Mouse (Mus musculus) midbrain, embryonic 13.5 days (tissue): Measurements from ENCODE around the gene Oas1c. TPM values are rescaled to one million over a fixed set of nuclear protein-coding genes. Genes with fewer than 3 reads are reported as not detected.
"Not testable (repeated sequence)": the region's sequence is repeated elsewhere in the genome, so short reads cannot be mapped to it uniquely, and the experiment has no call there.

ENCODE experiments used
- ATAC-seq: fragments of 200-750 bp; cut with Nextera tagmentation; 2 replicates; pipeline ENCODE4 v1.8.0; 2017; ENCODE audit warnings: mild to moderate bottlenecking, moderate TSS enrichment, moderate library complexity
- H3K27ac ChIP-seq: fragments of 300-500 bp; sonication (generic); 2 replicates; pipeline ENCODE4 v1.5.1; 2015; ENCODE audit warnings: inconsistent platforms, mild to moderate bottlenecking, moderate library complexity
- H3K27me3 ChIP-seq: fragments of 300-500 bp; sonication (generic); 2 replicates; pipeline ENCODE4 v1.6.1; 2015; ENCODE audit warnings: mild to moderate bottlenecking, inconsistent platforms
- H3K36me3 ChIP-seq: fragments of 300-500 bp; sonication (generic); 2 replicates; pipeline ENCODE4 v1.6.1; 2015; ENCODE audit warnings: mild to moderate bottlenecking, inconsistent platforms
- H3K4me1 ChIP-seq: fragments of 300-500 bp; sonication (generic); replicated peaks from 2 replicates; pipeline ENCODE4 v1.6.1; 2015; ENCODE audit warnings: inconsistent platforms
- H3K4me2 ChIP-seq: fragments of 300-500 bp; sonication (generic); replicated peaks from 2 replicates; pipeline ENCODE4 v1.6.1; 2015; ENCODE audit warnings: moderate library complexity, mild to moderate bottlenecking, inconsistent platforms
- H3K4me3 ChIP-seq: fragments of 300-500 bp; sonication (generic); replicated peaks from 2 replicates; pipeline ENCODE4 v1.5.1; 2015; ENCODE audit warnings: mild to moderate bottlenecking, inconsistent platforms
- H3K9ac ChIP-seq: fragments of 300-500 bp; sonication (generic); replicated peaks from 2 replicates; pipeline ENCODE4 v1.6.1; 2015; ENCODE audit warnings: mild to moderate bottlenecking, inconsistent platforms
- H3K9me3 ChIP-seq: fragments of 300-500 bp; sonication (generic); 2 replicates; pipeline ENCODE4 v1.6.1; 2016; ENCODE audit warnings: mild to moderate bottlenecking, inconsistent platforms
- WGBS: fragments of 180-500 bp; shearing (Covaris S2); methylation state at CpG from one replicate; pipeline ENCODE4 v1.1.7; 2015; 5-methylcytosine and 5-hydroxymethylcytosine counted together
- polyA plus RNA-seq: library from polyadenylated mRNA; unstranded; fragments of >200 nt; fragmentation: Nextera tagmentation; extraction: Ambion mirVana; gene quantifications from 2 replicates; pipeline ENCODE4 v1.2.1, GENCODE M21; 2015

Oas1c gene
- polyA plus RNA-seq, 1 experiment from 2014 or later, result 0.20 TPM

DNA sequence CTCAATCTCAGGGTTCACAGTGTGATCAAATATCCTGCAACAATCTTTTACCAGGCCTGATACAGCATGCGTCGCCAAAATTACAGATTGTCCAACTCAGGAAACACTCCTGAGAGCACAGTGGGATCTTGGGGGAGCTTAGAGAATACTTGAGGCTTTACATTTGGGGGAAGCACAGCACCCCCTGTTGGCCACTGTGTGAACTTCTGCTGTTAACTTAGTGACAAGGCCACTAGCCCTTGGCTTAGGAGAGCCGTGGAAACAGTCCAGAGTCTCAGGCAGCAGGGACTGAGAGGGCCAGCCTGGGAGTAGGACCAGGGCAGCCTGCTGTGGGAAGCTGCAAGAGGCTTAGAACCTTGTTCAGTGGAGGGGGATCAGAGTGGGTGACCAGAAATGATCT is 3.6 kb upstream of the Oas1c start:
- H3K9me3 ChIP-seq, result peaks cover 10% of the 10 kb centered on the region
- no peaks in the 10 kb centered on the region for H3K36me3 ChIP-seq
- ATAC-seq, result no peak
- no peak overlapping the region for H3K4me2 ChIP-seq
- no peak overlapping the region for H3K9ac ChIP-seq
- 0 out of 2 replicates have a peak, but pooled peaks cover 11% of the 10 kb centered on the region for H3K4me1 ChIP-seq
- WGBS, result 73% methylated on average over 3 of the region's 3 CpGs
- H3K27me3 ChIP-seq, result no peaks in the 10 kb centered on the region
- no peak overlapping the region for H3K27ac ChIP-seq
- H3K4me3 ChIP-seq, result no peak overlapping the region

DNA sequence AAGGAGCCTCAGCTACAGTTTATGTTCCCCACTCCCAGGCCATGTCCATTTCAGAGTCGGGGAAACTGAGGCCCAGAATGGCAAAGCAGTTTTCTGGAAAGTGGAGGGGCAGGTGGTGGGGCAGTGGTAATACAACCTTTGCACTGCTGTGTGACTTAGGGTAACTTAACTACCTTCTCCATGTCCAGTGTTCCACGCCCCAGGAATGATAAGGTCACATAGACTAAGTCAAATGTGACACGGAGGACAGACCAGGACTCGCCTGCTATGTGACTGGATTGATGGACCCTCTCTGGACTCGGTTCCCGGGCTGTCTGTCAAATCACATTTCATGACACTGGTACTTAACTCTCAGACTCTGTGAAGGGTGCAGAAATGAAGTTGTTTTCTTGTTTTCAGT is 709 bp upstream of the Oas1c start:
- no peaks in the 10 kb centered on the region for H3K36me3 ChIP-seq
- no peak overlapping the region for H3K9ac ChIP-seq
- no peak overlapping the region for H3K27ac ChIP-seq
- no peak overlapping the region for H3K4me3 ChIP-seq
- H3K4me2 ChIP-seq, result peak overlapping the region; percentile 47
- 0 out of 2 replicates have a peak, but pooled peaks cover 11% of the 10 kb centered on the region for H3K4me1 ChIP-seq
- WGBS, result 85% methylated on average over 6 of the region's 6 CpGs
- no peaks in the 10 kb centered on the region for H3K9me3 ChIP-seq
- H3K27me3 ChIP-seq, result no peaks in the 10 kb centered on the region
- no peak for ATAC-seq

DNA sequence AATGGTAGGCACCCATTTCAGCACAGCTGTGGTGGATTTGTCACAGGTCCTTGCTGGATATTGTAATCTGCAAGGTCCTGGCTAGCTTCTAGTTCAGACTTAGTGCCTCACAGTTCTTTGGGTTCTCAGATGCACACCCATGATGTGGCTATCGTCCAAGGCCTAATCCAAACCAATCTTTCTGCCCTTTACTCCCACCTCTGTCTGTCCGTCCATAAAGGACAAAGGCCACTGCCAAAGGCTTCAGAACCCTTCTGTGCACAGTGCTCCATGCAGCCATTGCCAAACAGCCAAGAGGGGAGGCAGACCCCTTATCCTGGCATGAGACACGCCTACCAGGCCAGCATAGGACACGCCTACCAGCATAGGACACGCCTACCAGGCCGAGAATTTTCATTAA is 3.1 kb downstream of the Oas1c start:
- no peak for ATAC-seq
- H3K36me3 ChIP-seq, result no peaks in the 10 kb centered on the region
- no peak overlapping the region for H3K4me2 ChIP-seq
- H3K4me1 ChIP-seq, result 0 out of 2 replicates have a peak, but pooled peaks cover 11% of the 10 kb centered on the region
- WGBS, result 40% methylated on average over 6 of the region's 6 CpGs
- no peaks in the 10 kb centered on the region for H3K9me3 ChIP-seq
- H3K9ac ChIP-seq, result no peak overlapping the region
- H3K27ac ChIP-seq, result no peak overlapping the region
- no peak overlapping the region for H3K4me3 ChIP-seq
- H3K27me3 ChIP-seq, result no peaks in the 10 kb centered on the region

DNA sequence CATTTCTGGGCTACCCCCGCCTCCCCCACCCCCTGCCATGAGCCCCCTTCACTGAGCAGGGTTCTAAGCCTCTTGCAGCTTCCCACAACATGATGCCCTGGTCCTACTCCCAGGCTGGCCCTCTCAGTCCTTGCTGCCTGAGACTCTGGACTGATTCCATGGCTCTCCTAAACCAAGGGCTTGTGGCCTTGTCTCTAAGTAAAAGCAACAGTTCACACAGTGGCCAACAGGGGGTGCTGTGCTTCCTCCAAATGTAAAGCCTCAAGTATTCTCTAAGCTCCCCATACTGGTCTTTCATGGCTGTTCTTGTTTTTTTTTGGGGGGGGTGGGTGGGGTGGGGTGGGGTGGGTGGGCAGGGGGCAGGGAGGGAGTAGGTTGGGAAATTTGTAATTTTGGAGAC is 5.9 kb downstream of the Oas1c start:
- no peaks in the 10 kb centered on the region for H3K9me3 ChIP-seq
- ATAC-seq, result no peak
- no peaks in the 10 kb centered on the region for H3K27me3 ChIP-seq
- no peaks in the 10 kb centered on the region for H3K4me1 ChIP-seq
- H3K4me2 ChIP-seq, result no peak overlapping the region
- WGBS, result 77% methylated on average over 1 of the region's 1 CpGs
- H3K4me3 ChIP-seq, result no peak overlapping the region
- H3K9ac ChIP-seq, result no peak overlapping the region
- no peaks in the 10 kb centered on the region for H3K36me3 ChIP-seq
- no peak overlapping the region for H3K27ac ChIP-seq

DNA sequence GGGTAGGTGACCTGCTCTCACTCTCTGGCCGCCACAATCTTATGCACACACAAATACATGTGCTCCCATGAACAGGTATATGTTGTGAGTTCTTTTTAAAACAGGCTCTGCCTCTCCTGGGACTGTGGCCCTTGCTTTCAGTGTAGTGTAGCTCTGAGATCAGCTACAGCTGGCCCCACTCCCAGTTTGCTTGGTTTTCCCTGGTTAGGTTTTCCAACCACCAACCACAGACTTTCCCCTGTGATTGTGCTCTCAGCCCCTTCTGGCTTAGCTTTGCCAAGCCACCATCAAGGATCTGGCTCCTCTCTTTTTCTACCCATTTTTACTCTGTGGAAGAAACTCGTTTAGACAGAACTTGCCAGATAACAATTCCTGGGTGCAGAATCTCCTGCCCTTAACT is 8.7 kb downstream of the Oas1c start:
- no peaks in the 10 kb centered on the region for H3K9me3 ChIP-seq
- no peak overlapping the region for H3K27ac ChIP-seq
- H3K4me2 ChIP-seq, result no peak overlapping the region
- no peaks in the 10 kb centered on the region for H3K27me3 ChIP-seq
- H3K9ac ChIP-seq, result no peak overlapping the region
- no peak for ATAC-seq
- H3K4me3 ChIP-seq, result no peak overlapping the region
- no peaks in the 10 kb centered on the region for H3K36me3 ChIP-seq
- WGBS, result 69% methylated on average over 2 of the region's 2 CpGs
- H3K4me1 ChIP-seq, result no peaks in the 10 kb centered on the region

DNA sequence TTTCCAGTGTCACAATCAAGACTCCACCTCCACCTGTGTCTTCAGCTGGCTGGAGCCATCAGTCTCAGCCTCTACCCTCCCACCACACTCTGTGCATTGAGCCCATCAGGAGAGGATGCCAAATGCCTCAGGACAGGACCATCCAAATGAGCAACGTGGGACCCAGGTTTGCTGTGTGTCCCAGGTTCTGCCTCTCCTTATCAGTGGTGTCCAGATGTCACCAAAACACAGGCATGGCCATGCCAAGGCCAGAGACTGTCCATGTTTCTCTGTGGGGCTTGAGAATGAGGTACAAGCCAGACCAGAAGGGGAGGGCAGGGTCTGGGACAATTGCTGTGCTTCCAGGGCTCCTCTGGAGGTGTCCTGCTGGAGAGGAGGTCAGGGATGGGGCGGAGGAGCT is 13.4 kb downstream of the Oas1c start:
- H3K9me3 ChIP-seq, H3K4me2 ChIP-seq, H3K4me3 ChIP-seq, ATAC-seq, H3K9ac ChIP-seq, H3K36me3 ChIP-seq, H3K27me3 ChIP-seq, H3K27ac ChIP-seq, H3K4me1 ChIP-seq: not testable (repeated sequence)
- 62% methylated on average over 2 of the region's 2 CpGs for WGBS

DNA sequence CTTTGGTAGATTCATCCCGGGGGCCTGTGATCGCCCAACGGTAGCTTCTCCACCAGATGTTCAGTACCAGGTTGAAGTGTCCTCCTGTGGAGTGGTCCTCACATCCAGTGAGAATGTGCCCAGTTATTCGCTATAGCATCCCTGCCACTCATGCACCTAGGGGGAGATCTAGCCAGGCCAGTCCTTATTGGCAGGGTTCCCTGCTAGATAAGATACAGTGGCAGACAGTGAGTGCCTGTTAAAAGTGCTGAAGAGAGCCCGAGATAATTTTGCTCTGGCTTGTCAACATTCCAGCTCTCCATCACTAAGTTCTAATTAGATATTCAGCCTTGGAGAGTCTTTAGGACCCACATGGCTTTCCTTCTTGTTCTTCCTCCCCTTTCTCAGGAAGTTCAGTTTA is 14.2 kb downstream of the Oas1c start:
- not testable (repeated sequence) for H3K4me2 ChIP-seq, H3K27me3 ChIP-seq, H3K36me3 ChIP-seq, H3K9me3 ChIP-seq, H3K9ac ChIP-seq, H3K4me1 ChIP-seq, H3K27ac ChIP-seq, H3K4me3 ChIP-seq, ATAC-seq
- WGBS, result 82% methylated on average over 5 of the region's 5 CpGs

DNA sequence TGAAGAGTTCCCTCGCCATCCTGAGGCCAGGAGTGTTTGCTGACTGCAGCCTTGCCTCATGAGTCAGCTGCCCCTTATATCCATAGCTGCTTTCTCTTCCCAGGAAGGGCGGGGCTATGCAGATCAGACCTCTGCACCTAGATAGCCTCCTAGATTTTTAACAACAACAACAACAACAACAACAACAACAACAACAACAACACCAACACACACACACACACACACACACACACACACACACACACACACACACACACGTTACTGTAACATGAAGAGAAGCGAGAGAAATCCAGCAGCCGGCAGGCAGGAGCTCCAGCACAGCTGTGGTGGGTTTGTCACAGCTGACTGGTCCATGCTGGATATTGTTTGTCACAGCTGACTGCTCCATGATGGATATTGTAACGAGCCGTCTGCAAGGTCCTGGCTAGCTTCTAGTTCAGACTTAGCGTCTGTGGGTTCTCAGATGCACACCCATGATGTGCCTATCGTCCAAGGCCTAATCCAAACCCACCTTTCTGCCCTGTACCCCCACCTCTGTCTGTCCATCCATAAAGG is 16.8 kb downstream of the Oas1c start, which contains the start of gene Oas1e:
TSS of gene Oas1e (minus strand) at position 51 of the 555 bp plus-strand sequence.
- ATAC-seq, H3K4me3 ChIP-seq, H3K27me3 ChIP-seq, H3K9me3 ChIP-seq, H3K27ac ChIP-seq, H3K4me2 ChIP-seq, H3K9ac ChIP-seq, H3K4me1 ChIP-seq, H3K36me3 ChIP-seq: not testable (repeated sequence)
- 71% methylated on average over 9 of the region's 9 CpGs for WGBS

DNA sequence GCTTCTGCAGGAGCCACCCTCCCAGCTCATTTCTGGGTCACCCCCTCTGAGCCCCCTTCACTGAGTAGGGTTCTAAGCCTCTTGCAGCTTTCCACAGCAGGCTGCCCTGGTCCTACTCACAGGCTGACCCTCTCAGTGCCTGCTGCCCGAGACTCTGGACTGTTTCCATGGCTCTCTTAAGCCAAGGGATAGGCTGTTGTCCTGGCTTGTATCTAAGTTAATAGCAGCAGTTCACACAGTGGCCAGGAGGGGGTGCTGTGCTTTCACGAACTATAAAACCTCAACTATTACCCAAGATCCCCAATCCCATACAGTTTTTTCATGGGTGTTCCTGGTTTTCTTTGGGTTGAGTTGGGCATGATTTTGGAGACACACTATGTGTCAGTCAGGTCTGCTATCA is 19.3 kb downstream of the Oas1c start:
- no peak overlapping the region for H3K9ac ChIP-seq
- no peak overlapping the region for H3K4me2 ChIP-seq
- no peaks in the 10 kb centered on the region for H3K27me3 ChIP-seq
- WGBS, result 36% methylated on average over 2 of the region's 2 CpGs
- no peak overlapping the region for H3K27ac ChIP-seq
- H3K4me3 ChIP-seq, result no peak overlapping the region
- H3K9me3 ChIP-seq, result no peaks in the 10 kb centered on the region
- no peaks in the 10 kb centered on the region for H3K36me3 ChIP-seq
- no peaks in the 10 kb centered on the region for H3K4me1 ChIP-seq
- no peak for ATAC-seq

DNA sequence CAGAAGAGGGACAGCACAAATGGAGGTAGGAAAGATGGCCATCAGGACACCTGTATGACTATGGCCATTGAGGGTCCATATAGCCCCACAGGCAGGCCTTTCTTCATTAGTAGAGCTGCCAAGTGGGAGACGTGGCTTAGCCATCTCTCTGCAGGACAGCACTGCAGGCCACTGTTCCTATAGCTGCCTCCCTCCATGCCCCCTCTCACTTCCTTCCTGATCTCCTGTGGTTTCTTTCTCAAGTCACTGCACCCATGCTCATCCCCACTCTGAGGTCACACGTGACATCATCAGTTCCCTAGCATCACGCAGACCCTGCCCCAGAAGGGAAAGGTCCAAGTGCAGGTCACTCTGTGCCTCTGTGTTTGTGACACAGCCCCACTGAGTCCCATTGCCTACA is 25.3 kb downstream of the Oas1c start:
- Histone ChIP-seq H3K36me3 (no peaks in the 10 kb centered on the region), H3K27me3 (no peaks in the 10 kb centered on the region), H3K9me3 (no peaks in the 10 kb centered on the region), H3K4me3 (no peak overlapping the region), H3K4me2 (no peak overlapping the region), H3K27ac (no peak overlapping the region), H3K9ac (no peak overlapping the region), H3K4me1 (no peaks in the 10 kb centered on the region)
- ATAC-seq, result no peak
- 69% methylated on average over 3 of the region's 3 CpGs for WGBS

DNA sequence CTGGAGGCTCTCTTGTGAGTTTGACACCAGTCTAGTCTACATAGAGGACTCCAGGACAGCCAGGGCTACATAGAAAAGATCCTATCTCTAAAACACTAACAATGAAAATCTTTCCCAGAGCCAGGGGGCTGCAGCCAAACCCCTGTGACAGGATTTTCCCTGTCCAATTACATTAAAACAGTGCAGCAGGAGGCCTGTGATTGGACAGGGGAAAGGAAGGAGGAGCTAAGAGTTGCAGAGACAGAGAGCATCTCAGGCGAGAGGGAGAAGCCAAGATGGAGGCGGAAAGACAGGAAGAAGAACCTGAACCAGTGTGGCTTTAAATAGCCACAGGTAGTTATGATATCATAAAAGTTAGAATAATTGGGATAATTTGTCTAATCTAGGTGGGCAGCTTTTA is 29.9 kb downstream of the Oas1c start:
- Histone ChIP-seq H3K27ac (no peak overlapping the region), H3K4me2 (no peak overlapping the region), H3K36me3 (no peaks in the 10 kb centered on the region), H3K9ac (no peak overlapping the region), H3K27me3 (no peaks in the 10 kb centered on the region), H3K4me1 (no peaks in the 10 kb centered on the region), H3K4me3 (no peak overlapping the region), H3K9me3 (no peaks in the 10 kb centered on the region)
- ATAC-seq, result no peak
- 70% methylated on average over 2 of the region's 2 CpGs for WGBS

DNA sequence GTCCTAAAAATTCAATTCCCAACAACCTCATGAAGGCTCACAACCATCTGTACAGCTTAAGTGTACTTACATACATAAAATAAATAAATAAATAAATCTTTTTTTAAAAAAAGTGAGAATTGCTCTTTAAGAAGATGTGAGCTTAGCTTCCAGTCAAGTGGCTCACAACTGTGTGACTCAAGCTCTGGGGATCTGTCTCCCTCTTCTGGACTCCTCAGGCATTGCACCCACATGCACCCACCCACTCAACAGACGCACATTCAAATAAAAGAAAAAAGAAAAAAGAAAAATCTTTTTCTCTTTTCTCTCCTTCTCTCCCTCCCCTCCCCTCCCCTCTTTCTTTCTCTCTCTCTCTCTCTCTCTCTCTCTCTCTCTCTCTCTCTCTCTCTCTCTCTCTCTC is 30.7 kb downstream of the Oas1c start:
- ATAC-seq, result no peak
- Histone ChIP-seq H3K4me1 (no peaks in the 10 kb centered on the region), H3K27ac (no peak overlapping the region), H3K4me3 (no peak overlapping the region), H3K9me3 (no peaks in the 10 kb centered on the region), H3K36me3 (no peaks in the 10 kb centered on the region), H3K9ac (no peak overlapping the region), H3K4me2 (no peak overlapping the region), H3K27me3 (no peaks in the 10 kb centered on the region)
- WGBS, result 80% methylated on average over 1 of the region's 1 CpGs

DNA sequence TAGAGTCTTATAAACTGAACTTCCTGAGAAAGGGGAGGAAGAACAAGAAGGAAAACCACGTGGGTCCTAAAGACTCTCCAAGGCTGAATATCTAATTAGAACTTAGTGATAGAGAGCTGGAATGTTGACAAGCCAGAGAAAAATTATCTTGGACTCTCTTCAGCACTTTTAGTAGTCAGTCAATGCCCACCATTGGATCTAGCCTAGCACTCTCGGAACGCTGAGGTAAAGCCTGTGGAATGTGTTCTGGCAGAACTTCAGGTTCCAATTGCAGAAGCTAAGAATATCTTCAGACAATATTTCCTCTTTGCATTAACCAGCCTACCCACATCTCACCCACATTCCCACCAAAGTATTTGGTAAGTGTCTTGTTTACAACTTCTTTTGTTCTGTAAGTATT is 32.4 kb downstream of the Oas1c start:
- Histone ChIP-seq H3K4me3 (no peak overlapping the region), H3K4me1 (no peaks in the 10 kb centered on the region), H3K27ac (no peak overlapping the region), H3K36me3 (no peaks in the 10 kb centered on the region), H3K4me2 (no peak overlapping the region), H3K9me3 (no peaks in the 10 kb centered on the region), H3K27me3 (no peaks in the 10 kb centered on the region), H3K9ac (no peak overlapping the region)
- no peak for ATAC-seq
- 63% methylated on average over 3 of the region's 3 CpGs for WGBS
